Mouse (Mus musculus): ENCODE measurements around the gene Trpm5. TPM values are rescaled to one million over a fixed set of nuclear protein-coding genes. Genes with fewer than 3 reads are reported as not detected.

Trpm5 gene
- total and polyA plus RNA-seq, 3 experiments: 1.7 to 1.9 TPM; not detected in 1

GRCm38 (mm10) chr7:143034519-143035450 is 59.7 kb downstream of the Trpm5 start:
- H3K27ac ChIP-seq (ENCODE audit: control insufficient read depth, low read depth, low read length): no peak overlapping the region
- no peak overlapping the region for H3K4me3 ChIP-seq (ENCODE audit: control insufficient read depth in 1 of 2, insufficient read depth in 1 of 2, low read depth in 2 of 2, low read length in 2 of 2)
- DNase-seq (ENCODE audit: low read depth, low spot score): no peak
- H3K36me3 ChIP-seq (ENCODE audit: control insufficient read depth in 1 of 2, insufficient read depth in 2 of 2, low read length in 2 of 2): peaks cover 0 to 33% of the 10 kb centered on the region in 2 experiments; a peak in 3 of 4 replicates
- H3K9me3 ChIP-seq (replicated peaks; ENCODE audit: insufficient read depth, low read length): no peaks in the 10 kb centered on the region
- no peak for TF ChIP-seq RCOR1 (IDR thresholded peaks at IDR 0.05; ENCODE audit: low read depth, low read length)
- peak; percentile 35 to 52; a peak in 1 of 4 replicates for TF ChIP-seq EP300 (IDR thresholded peaks at IDR 0.05; ENCODE audit: low read depth in 1 of 2, low read length in 2 of 2)
- no peak for TF ChIP-seq ELF1 (IDR thresholded peaks at IDR 0.05; ENCODE audit: low read depth, low read length)
- TF ChIP-seq ZNF384 (IDR thresholded peaks at IDR 0.05; ENCODE audit: low read depth, low read length): peak; percentile 88
- no peak for TF ChIP-seq GABPA (IDR thresholded peaks at IDR 0.05; ENCODE audit: low read depth, low read length)
- TF ChIP-seq ZC3H11A (IDR thresholded peaks at IDR 0.05; ENCODE audit: low read depth, low read length): no peak
- peak; percentile 54 for TF ChIP-seq ETS1 (IDR thresholded peaks at IDR 0.05; ENCODE audit: low read depth, low read length)
- no peak for TF ChIP-seq SMC3 (IDR thresholded peaks at IDR 0.05; ENCODE audit: low read depth, low read length)
- TF ChIP-seq JUND (IDR thresholded peaks at IDR 0.05; ENCODE audit: low read depth, low read length): no peak
- no peak for TF ChIP-seq CTCF (IDR thresholded peaks at IDR 0.05 in 2 of 3, conservative IDR thresholded peaks at IDR 0.05 in 1 of 3; ENCODE audit: control insufficient read depth in 1 of 3, insufficient read depth in 1 of 3, low read depth in 2 of 3, low read length in 3 of 3, poor library complexity in 1 of 3, severe bottlenecking in 1 of 3)
- no peak for TF ChIP-seq MEF2A (IDR thresholded peaks at IDR 0.05; ENCODE audit: extremely low read depth, insufficient replicate concordance, low read depth, low read length, poor library complexity, severe bottlenecking)
- TF ChIP-seq MAX (IDR thresholded peaks at IDR 0.05; ENCODE audit: low read length): 0 out of 2 replicates have a peak, but pooled peaks have one; percentile 23
- TF ChIP-seq TCF12 (IDR thresholded peaks at IDR 0.05; ENCODE audit: low read depth, low read length): peak; percentile 58; the same call in 1 of the 2 replicates
- TF ChIP-seq SIN3A (IDR thresholded peaks at IDR 0.05; ENCODE audit: low read length): peak; percentile 32; the same call in 1 of the 2 replicates
- TF ChIP-seq GATA1 (IDR thresholded peaks at IDR 0.05; ENCODE audit: low read depth, low read length): peak; percentile 45
- no peak for TF ChIP-seq E2F4 (IDR thresholded peaks at IDR 0.05; ENCODE audit: borderline replicate concordance, low read depth, low read length)
- TF ChIP-seq MXI1 (IDR thresholded peaks at IDR 0.05; ENCODE audit: low read depth, low read length): no peak
- peak; percentile 94 for TF ChIP-seq BHLHE40 (IDR thresholded peaks at IDR 0.05; ENCODE audit: borderline replicate concordance, low read depth, low read length)
- TF ChIP-seq USF1 (IDR thresholded peaks at IDR 0.05; ENCODE audit: low read depth, low read length): peak; percentile 59; the same call in 1 of the 2 replicates
- TF ChIP-seq POLR2AphosphoS5 (IDR thresholded peaks at IDR 0.05; ENCODE audit: borderline replicate concordance, low read depth, low read length): no peak
- peaks cover 33 to 34% of the 10 kb centered on the region in 2 experiments for H3K4me1 ChIP-seq (ENCODE audit: control insufficient read depth in 1 of 2, insufficient read depth in 2 of 2, low read length in 2 of 2)
- no peaks in the 10 kb centered on the region for H3K27me3 ChIP-seq (ENCODE audit: control insufficient read depth in 1 of 2, insufficient read depth in 2 of 2, low read length in 2 of 2)
- no peak overlapping the region for H3K9ac ChIP-seq (ENCODE audit: control insufficient read depth, low read depth, low read length, poor library complexity, severe bottlenecking)
- no peaks in the 10 kb centered on the region for H3K79me2 ChIP-seq (ENCODE audit: control insufficient read depth, insufficient read depth, low read length, poor library complexity)

Data from MEL (cell line).